Mouse (Mus musculus): ENCODE measurements around the gene Tepsin. TPM values are rescaled to one million over a fixed set of nuclear protein-coding genes. Genes with fewer than 3 reads are reported as not detected.

The Tepsin gene
- polyA plus RNA-seq, 2 experiments, result 4.2 to 11.0 TPM

DNA sequence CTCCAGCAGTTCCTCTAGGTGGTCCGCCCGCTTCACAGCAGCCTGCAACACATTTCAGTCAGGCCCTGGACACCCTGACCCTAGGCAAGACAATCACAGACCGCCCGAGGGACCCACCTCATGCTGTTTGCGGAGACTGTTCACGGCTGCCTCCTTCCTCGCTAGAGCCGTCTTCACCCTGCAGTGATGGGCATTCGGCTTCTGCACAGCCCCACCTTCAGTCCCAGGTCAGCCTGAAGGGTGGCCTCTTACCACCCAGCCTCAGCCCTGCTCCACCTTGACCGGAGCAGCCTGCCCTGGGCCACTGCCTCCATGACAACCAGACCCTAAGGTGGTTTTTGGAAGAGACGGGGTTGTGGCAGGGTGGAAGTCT lies 33.9 kb downstream of the Tepsin start:
- 74% methylated on average over 11 of the region's 11 CpGs for WGBS (ENCODE audit: insufficient replicate concordance)
- no peaks in the 10 kb centered on the region for H3K27me3 ChIP-seq (ENCODE audit: control insufficient read depth, insufficient read depth, low read length)
- H3K4me2 ChIP-seq (ENCODE audit: low read depth), result no peak overlapping the region
- H3K4me1 ChIP-seq (replicated peaks; ENCODE audit: control insufficient read depth in 2 of 2, insufficient read depth in 2 of 2, low read length in 1 of 2), result no peaks in the 10 kb centered on the region
- no peak overlapping the region for H3K9ac ChIP-seq (replicated peaks)
- no peaks in the 10 kb centered on the region for H3K9me3 ChIP-seq (ENCODE audit: control insufficient read depth, low read length)
- no peaks in the 10 kb centered on the region for H3K36me3 ChIP-seq (replicated peaks; ENCODE audit: control insufficient read depth, insufficient read depth, low read depth)
- DNase-seq (ENCODE audit: low read depth in 3 of 3, low spot score in 3 of 3), result no peak
- no peak overlapping the region for H3K4me3 ChIP-seq (ENCODE audit: insufficient read depth in 1 of 2, low read depth in 2 of 2, low read length in 2 of 2)
- ATAC-seq (ENCODE audit: insufficient read depth), result no peak
- no peak overlapping the region for H3K27ac ChIP-seq
- TF ChIP-seq CTCF (IDR thresholded peaks at IDR 0.05; ENCODE audit: low read depth) (no peak), EP300 (IDR thresholded peaks at IDR 0.05; ENCODE audit: low read depth) (no peak)

DNA sequence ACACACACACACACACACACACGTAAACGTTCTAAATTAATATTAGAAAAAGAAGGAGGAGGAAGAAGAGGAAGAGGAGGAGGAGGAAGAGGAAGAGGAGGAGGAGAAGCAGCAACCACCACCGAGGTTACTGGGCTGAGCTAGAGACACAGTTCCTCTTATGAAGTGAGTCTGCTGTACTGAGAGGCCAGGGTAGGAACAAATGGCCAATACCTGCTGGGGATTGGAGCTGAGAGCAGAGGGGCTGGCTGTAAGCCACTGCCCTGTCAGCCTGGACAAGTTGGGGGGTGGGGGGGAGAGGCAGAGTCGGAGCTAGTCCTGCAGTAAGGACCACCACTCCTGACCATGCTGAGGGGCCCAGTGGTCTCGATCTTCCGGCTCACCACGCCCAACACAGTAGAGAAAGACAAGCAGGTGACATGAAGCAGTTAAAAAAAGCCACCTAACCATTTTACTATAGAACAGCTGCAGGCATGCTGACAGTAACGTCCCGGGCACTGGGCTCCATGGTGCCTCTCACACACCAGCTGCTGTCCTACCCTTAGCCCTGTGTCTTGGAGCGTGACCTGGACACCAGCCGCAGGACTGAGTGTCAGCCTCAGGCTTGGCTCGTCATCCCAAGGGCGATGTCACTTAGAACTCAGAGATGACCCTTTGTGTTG lies 34.4 kb downstream of the Tepsin start:
- no peaks in the 10 kb centered on the region for H3K9me3 ChIP-seq (ENCODE audit: control insufficient read depth, low read length)
- TF ChIP-seq CTCF (IDR thresholded peaks at IDR 0.05; ENCODE audit: low read depth) (no peak), EP300 (IDR thresholded peaks at IDR 0.05; ENCODE audit: low read depth) (no peak)
- no peak overlapping the region for H3K27ac ChIP-seq
- no peaks in the 10 kb centered on the region for H3K27me3 ChIP-seq (ENCODE audit: control insufficient read depth, insufficient read depth, low read length)
- ATAC-seq (ENCODE audit: insufficient read depth), result no peak
- no peak for DNase-seq (ENCODE audit: low read depth in 3 of 3, low spot score in 3 of 3)
- 58% methylated on average over 13 of the region's 13 CpGs for WGBS (ENCODE audit: insufficient replicate concordance)
- no peak overlapping the region for H3K4me3 ChIP-seq (ENCODE audit: insufficient read depth in 1 of 2, low read depth in 2 of 2, low read length in 2 of 2)
- H3K36me3 ChIP-seq (replicated peaks; ENCODE audit: control insufficient read depth, insufficient read depth, low read depth), result no peaks in the 10 kb centered on the region
- H3K4me1 ChIP-seq (replicated peaks; ENCODE audit: control insufficient read depth in 2 of 2, insufficient read depth in 2 of 2, low read length in 1 of 2), result no peaks in the 10 kb centered on the region
- no peak overlapping the region for H3K4me2 ChIP-seq (ENCODE audit: low read depth)
- H3K9ac ChIP-seq (replicated peaks), result no peak overlapping the region

- Histone ChIP-seq H3K27me3 (ENCODE audit: control insufficient read depth, insufficient read depth, low read length) (no peaks in the 10 kb centered on the region; the same call in 1 of the 2 replicates), H3K4me1 (replicated peaks; ENCODE audit: control insufficient read depth in 2 of 2, insufficient read depth in 2 of 2, low read length in 1 of 2) (no peaks in the 10 kb centered on the region), H3K36me3 (replicated peaks; ENCODE audit: control insufficient read depth, insufficient read depth, low read depth) (no peaks in the 10 kb centered on the region), H3K4me3 (ENCODE audit: insufficient read depth in 1 of 2, low read depth in 2 of 2, low read length in 2 of 2) (no peak overlapping the region), H3K4me2 (ENCODE audit: low read depth) (no peak overlapping the region), H3K9me3 (ENCODE audit: control insufficient read depth, low read length) (no peaks in the 10 kb centered on the region), H3K27ac (no peak overlapping the region), H3K9ac (replicated peaks) (no peak overlapping the region)
- ATAC-seq (ENCODE audit: insufficient read depth) (no peak), DNase-seq (ENCODE audit: low read depth in 3 of 3, low spot score in 3 of 3) (no peak)
- WGBS (ENCODE audit: insufficient replicate concordance), result 57% methylated on average over 5 of the region's 5 CpGs
- TF ChIP-seq CTCF (IDR thresholded peaks at IDR 0.05; ENCODE audit: low read depth) (no peak), EP300 (IDR thresholded peaks at IDR 0.05; ENCODE audit: low read depth) (no peak)
Observed at GRCm38 (mm10) chr11:120063326-120063725, 35.2 kb downstream of the Tepsin start.

DNA sequence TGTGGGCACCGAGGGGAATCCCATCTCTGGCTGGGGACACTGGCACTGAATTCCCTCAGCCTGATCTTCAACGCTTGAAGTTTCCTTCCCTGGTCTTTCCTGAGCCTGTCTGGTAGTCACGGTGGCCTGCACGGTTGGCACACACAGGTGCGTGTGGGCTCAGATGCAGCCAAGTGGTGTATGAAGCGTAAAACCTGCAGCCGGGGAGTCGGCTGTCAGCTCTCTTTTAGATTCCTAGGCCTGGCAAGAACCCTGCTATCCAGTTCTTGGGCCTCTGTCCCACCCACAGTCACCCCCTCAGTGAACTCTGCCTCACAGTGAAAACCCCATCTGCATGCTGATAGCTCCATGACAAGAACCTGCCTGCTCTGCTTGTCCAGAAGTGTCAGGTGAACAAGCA lies 37.9 kb downstream of the Tepsin start:
- Histone ChIP-seq H3K9ac (replicated peaks) (no peak overlapping the region), H3K4me2 (ENCODE audit: low read depth) (no peak overlapping the region)

GRCm38 (mm10) chr11:120055953-120056732 lies 42.4 kb downstream of the Tepsin start:
- Histone ChIP-seq H3K4me2 (ENCODE audit: low read depth) (no peak overlapping the region), H3K9ac (replicated peaks) (no peak overlapping the region), H3K36me3 (replicated peaks; ENCODE audit: control insufficient read depth, insufficient read depth, low read depth) (no peaks in the 10 kb centered on the region), H3K27me3 (ENCODE audit: control insufficient read depth, insufficient read depth, low read length) (no peaks in the 10 kb centered on the region; the same call in 1 of the 2 replicates), H3K27ac (no peak overlapping the region), H3K4me1 (replicated peaks; ENCODE audit: control insufficient read depth in 2 of 2, insufficient read depth in 2 of 2, low read length in 1 of 2) (no peaks in the 10 kb centered on the region), H3K9me3 (ENCODE audit: control insufficient read depth, low read length) (no peaks in the 10 kb centered on the region), H3K4me3 (ENCODE audit: insufficient read depth in 1 of 2, low read depth in 2 of 2, low read length in 2 of 2) (no peak overlapping the region)
- ATAC-seq (ENCODE audit: insufficient read depth), result no peak
- TF ChIP-seq EP300 (IDR thresholded peaks at IDR 0.05; ENCODE audit: low read depth), result no peak
- TF ChIP-seq CTCF (IDR thresholded peaks at IDR 0.05; ENCODE audit: low read depth), result no peak
- 70% methylated on average over 12 of the region's 12 CpGs for WGBS (ENCODE audit: insufficient replicate concordance)
- DNase-seq (ENCODE audit: low read depth in 3 of 3, low spot score in 3 of 3), result no peak

More for the DNA sequence above, 37.9 kb downstream of the Tepsin start:
- WGBS (ENCODE audit: insufficient replicate concordance), result 67% methylated on average over 8 of the region's 8 CpGs
- Histone ChIP-seq H3K27ac (no peak overlapping the region), H3K4me3 (ENCODE audit: insufficient read depth in 1 of 2, low read depth in 2 of 2, low read length in 2 of 2) (no peak overlapping the region), H3K4me1 (replicated peaks; ENCODE audit: control insufficient read depth in 2 of 2, insufficient read depth in 2 of 2, low read length in 1 of 2) (no peaks in the 10 kb centered on the region), H3K9me3 (ENCODE audit: control insufficient read depth, low read length) (no peaks in the 10 kb centered on the region), H3K36me3 (replicated peaks; ENCODE audit: control insufficient read depth, insufficient read depth, low read depth) (no peaks in the 10 kb centered on the region), H3K27me3 (ENCODE audit: control insufficient read depth, insufficient read depth, low read length) (no peaks in the 10 kb centered on the region; the same call in 1 of the 2 replicates)
- TF ChIP-seq CTCF (IDR thresholded peaks at IDR 0.05; ENCODE audit: low read depth) (no peak), EP300 (IDR thresholded peaks at IDR 0.05; ENCODE audit: low read depth) (no peak)
- ATAC-seq (ENCODE audit: insufficient read depth) (no peak), DNase-seq (ENCODE audit: low read depth in 3 of 3, low spot score in 3 of 3) (no peak)

All from liver, embryonic 14.5 days (tissue).